In the genomic region with DNA sequence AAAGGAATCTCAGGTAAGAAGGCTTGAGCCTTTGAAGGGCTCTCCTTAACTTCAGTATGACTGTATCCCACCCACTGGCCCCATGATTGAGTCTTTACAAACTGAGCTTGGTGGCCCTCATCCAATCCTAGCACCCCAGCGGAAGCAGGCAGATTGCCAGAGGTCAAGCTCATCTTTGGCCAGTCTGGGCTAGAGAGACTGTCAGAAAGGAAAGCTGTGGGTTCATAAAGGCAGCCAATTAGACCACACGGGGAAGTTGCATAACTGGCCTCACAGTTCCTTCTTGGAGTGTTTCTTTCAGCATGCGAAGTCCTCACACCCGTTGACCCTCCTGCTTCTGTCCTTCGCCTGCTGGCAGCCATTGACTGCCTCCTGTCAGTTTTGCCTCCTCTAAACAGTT, we compare ENCODE assay signal across 16 mouse cellular contexts. TPM values are rescaled to one million over a fixed set of nuclear protein-coding genes. Genes with fewer than 3 reads are reported as not detected.
A peak's percentile ranks its signal among the peaks of the same experiment; 100 is the strongest.
DNase-seq lines count a peak whose midpoint lies in the region; ATAC-seq and TF ChIP-seq lines count a peak whose summit lies in the region.
"Had no signal": no experiment of that assay in that cellular context is flagged by ENCODE, and none has a peak within 500 bp of the region (broad histone marks: within the 10 kb centered on the region; RNA-seq: fewer than 3 reads in every experiment).

No protein-coding gene starts in this region.

- peaks cover 9% of the 10 kb centered on the region for H3K36me3 ChIP-seq in liver, postnatal 0 days (replicated peaks; ENCODE audit: insufficient read depth, low read length)
- peaks cover 13% of the 10 kb centered on the region for H3K36me3 ChIP-seq in liver, embryonic 11.5 days (ENCODE audit: control insufficient read depth, insufficient read depth, low read length)
- H3K36me3 ChIP-seq in lung, postnatal 0 days (ENCODE audit: insufficient read depth, low read length) = peaks cover 13% of the 10 kb centered on the region; the same call in 1 of the 2 replicates

- H3K4me1 ChIP-seq in liver, postnatal 0 days (ENCODE audit: insufficient read depth) = peaks cover 17% of the 10 kb centered on the region
- H3K4me1 ChIP-seq in liver, embryonic 11.5 days (replicated peaks; ENCODE audit: control insufficient read depth, insufficient read depth, low read length) = peaks cover 9% of the 10 kb centered on the region
- peaks cover 9% of the 10 kb centered on the region; the same call in 1 of the 2 replicates for H3K4me1 ChIP-seq in lung, postnatal 0 days (ENCODE audit: insufficient read depth, low read depth, low read length)

- no peak for TF ChIP-seq CTCF in liver, postnatal 0 days (IDR thresholded peaks at IDR 0.05; ENCODE audit: low read depth)
- TF ChIP-seq CTCF in lung, postnatal 0 days (IDR thresholded peaks at IDR 0.05) = no peak

- no peak for TF ChIP-seq EP300 in liver, postnatal 0 days (IDR thresholded peaks at IDR 0.05; ENCODE audit: low read depth)
- no peak for TF ChIP-seq EP300 in lung, postnatal 0 days (IDR thresholded peaks at IDR 0.05)

- no peak overlapping the region for H3K27ac ChIP-seq in liver, postnatal 0 days (ENCODE audit: low read depth)
- no peak overlapping the region for H3K27ac ChIP-seq in liver, embryonic 11.5 days (ENCODE audit: low read depth, low read length)
- no peak overlapping the region for H3K27ac ChIP-seq in lung, postnatal 0 days (ENCODE audit: low read length)
- H3K27ac ChIP-seq: embryonic facial prominence, embryonic 13.5 days; forebrain, embryonic 12.5 days; gastrocnemius, adult 2 months; heart, embryonic 10.5 days; hindbrain, embryonic 15.5 days; kidney, postnatal 0 days; limb, embryonic 15.5 days; midbrain, embryonic 10.5 days had no signal

- H3K27me3 ChIP-seq in liver, postnatal 0 days (ENCODE audit: insufficient read depth, low read length) = no peaks in the 10 kb centered on the region
- H3K27me3 ChIP-seq in liver, embryonic 11.5 days (replicated peaks; ENCODE audit: control insufficient read depth, insufficient read depth, low read length) = no peaks in the 10 kb centered on the region
- H3K27me3 ChIP-seq in lung, postnatal 0 days (replicated peaks; ENCODE audit: insufficient read depth, low read length) = no peaks in the 10 kb centered on the region
- H3K27me3 ChIP-seq: embryonic facial prominence, embryonic 13.5 days; forebrain, embryonic 12.5 days; hindbrain, embryonic 15.5 days; limb, embryonic 15.5 days had no signal

- no peak overlapping the region for H3K4me2 ChIP-seq in liver, postnatal 0 days (ENCODE audit: low read depth, low read length)
- no peak overlapping the region for H3K4me2 ChIP-seq in liver, embryonic 11.5 days
- H3K4me2 ChIP-seq in lung, postnatal 0 days (replicated peaks; ENCODE audit: low read depth, low read length) = no peak overlapping the region
- H3K4me2 ChIP-seq: embryonic facial prominence, embryonic 13.5 days; forebrain, embryonic 12.5 days; hindbrain, embryonic 15.5 days; limb, embryonic 15.5 days had no signal

- H3K9ac ChIP-seq in liver, postnatal 0 days (replicated peaks) = no peak overlapping the region
- no peak overlapping the region for H3K9ac ChIP-seq in liver, embryonic 11.5 days (ENCODE audit: low read depth, low read length)
- no peak overlapping the region for H3K9ac ChIP-seq in lung, postnatal 0 days (replicated peaks; ENCODE audit: low read depth)
- H3K9ac ChIP-seq: embryonic facial prominence, embryonic 13.5 days; forebrain, embryonic 12.5 days; hindbrain, embryonic 15.5 days; limb, embryonic 15.5 days had no signal

- DNase-seq in adrenal gland, postnatal 14 days = peak; percentile 37
- no peak for DNase-seq in adrenal gland, adult 8-10 months
- DNase-seq in liver, postnatal 0 days = peak; percentile 37
- no peak for DNase-seq in liver, embryonic 11.5 days (ENCODE audit: low spot score)
- DNase-seq in lung, postnatal 0 days (ENCODE audit: low spot score) = peak; percentile 86
- no peak for DNase-seq in thymus, postnatal 0 days (ENCODE audit: low spot score)
- DNase-seq in embryo, embryonic 11 days = no peak
- no peak for DNase-seq in cerebellum, postnatal 14 days
- DNase-seq: gastrocnemius, adult 2 months had no signal

- no peak for ATAC-seq in liver, postnatal 0 days
- no peak for ATAC-seq in liver, embryonic 11.5 days (replicated peaks; ENCODE audit: low FRiP score)
- peak; percentile 61 for ATAC-seq in lung, postnatal 0 days

- H3K9me3 ChIP-seq in liver, postnatal 0 days (ENCODE audit: low read length) = no peaks in the 10 kb centered on the region
- H3K9me3 ChIP-seq in liver, embryonic 11.5 days (ENCODE audit: control insufficient read depth, low read length) = no peaks in the 10 kb centered on the region
- no peaks in the 10 kb centered on the region for H3K9me3 ChIP-seq in lung, postnatal 0 days (ENCODE audit: low read length)
- H3K9me3 ChIP-seq: embryonic facial prominence, embryonic 13.5 days; forebrain, embryonic 12.5 days; heart, embryonic 10.5 days; hindbrain, embryonic 15.5 days; limb, embryonic 15.5 days; midbrain, embryonic 10.5 days had no signal

- 55% methylated on average over 5 of the region's 5 CpGs for WGBS in liver, postnatal 0 days (ENCODE audit: insufficient replicate concordance)
- WGBS in liver, embryonic 11.5 days = 66% methylated on average over 5 of the region's 5 CpGs
- WGBS in lung, postnatal 0 days = 55% methylated on average over 5 of the region's 5 CpGs

- no peak overlapping the region for H3K4me3 ChIP-seq in liver, postnatal 0 days (ENCODE audit: low read depth, low read length)
- no peak overlapping the region for H3K4me3 ChIP-seq in liver, embryonic 11.5 days (ENCODE audit: low read depth, low read length)
- H3K4me3 ChIP-seq in lung, postnatal 0 days (ENCODE audit: low read depth, low read length) = no peak overlapping the region
- H3K4me3 ChIP-seq: embryonic facial prominence, embryonic 13.5 days; forebrain, embryonic 12.5 days; gastrocnemius, adult 2 months; heart, embryonic 10.5 days; hindbrain, embryonic 15.5 days; limb, embryonic 15.5 days; midbrain, embryonic 10.5 days had no signal

RNA-seq across cellular contexts. Expression of gene Gtf2h3, which starts 3.6 kb away (rescaled TPM):
- 35.6 and 35.7 TPM in 2 replicates for total RNA-seq in adrenal gland, postnatal 14 days (2021)
- total RNA-seq in adrenal gland, adult 8-10 months (2022) = 10 to 100 TPM; 30.5 to 50.1 (median 40.8) TPM
- polyA plus RNA-seq in liver, postnatal 0 days (2015; fragmentation: Nextera tagmentation; extraction: Ambion mirVana) = 13.2 and 14.7 TPM in 2 replicates
- polyA plus RNA-seq in liver, embryonic 11.5 days (2014; fragmentation: Nextera tagmentation; extraction: Ambion mirVana) = 69.7 and 69.9 TPM in 2 replicates
- 23.5 and 25.3 TPM in 2 replicates for polyA plus RNA-seq in lung, postnatal 0 days (2015; fragmentation: Nextera tagmentation; extraction: Ambion mirVana)
- 43.8 and 50.2 TPM in 2 replicates for polyA plus RNA-seq in thymus, postnatal 0 days (2015; fragmentation: Nextera tagmentation; extraction: Ambion mirVana)

RNA-seq across cellular contexts. Expression of gene Eif2b1, which starts 3.6 kb away (rescaled TPM):
- total RNA-seq in adrenal gland, postnatal 14 days (2021) = 42.9 and 51.2 TPM in 2 replicates
- 10 to 100 TPM; 41.9 to 46.9 (median 45.6) TPM for total RNA-seq in adrenal gland, adult 8-10 months (2022)
- 26.3 and 30.7 TPM in 2 replicates for polyA plus RNA-seq in liver, postnatal 0 days (2015; fragmentation: Nextera tagmentation; extraction: Ambion mirVana)
- polyA plus RNA-seq in liver, embryonic 11.5 days (2014; fragmentation: Nextera tagmentation; extraction: Ambion mirVana) = 119 and 123 TPM in 2 replicates
- polyA plus RNA-seq in lung, postnatal 0 days (2015; fragmentation: Nextera tagmentation; extraction: Ambion mirVana) = 44.4 and 46.6 TPM in 2 replicates
- polyA plus RNA-seq in thymus, postnatal 0 days (2015; fragmentation: Nextera tagmentation; extraction: Ambion mirVana) = 69.5 and 71.1 TPM in 2 replicates

RNA-seq across cellular contexts. Expression of gene Ddx55, which starts 29.9 kb away (rescaled TPM):
- 12.0 and 16.3 TPM in 2 replicates for total RNA-seq in adrenal gland, postnatal 14 days (2021)
- total RNA-seq in adrenal gland, adult 8-10 months (2022) = 10 to 100 TPM; 13.4 to 28.4 (median 22.0) TPM
- polyA plus RNA-seq in liver, postnatal 0 days (2015; fragmentation: Nextera tagmentation; extraction: Ambion mirVana) = 3.6 and 3.7 TPM in 2 replicates
- polyA plus RNA-seq in liver, embryonic 11.5 days (2014; fragmentation: Nextera tagmentation; extraction: Ambion mirVana) = 18.9 and 19.6 TPM in 2 replicates
- polyA plus RNA-seq in lung, postnatal 0 days (2015; fragmentation: Nextera tagmentation; extraction: Ambion mirVana) = 6.3 and 6.7 TPM in 2 replicates
- polyA plus RNA-seq in thymus, postnatal 0 days (2015; fragmentation: Nextera tagmentation; extraction: Ambion mirVana) = 16.5 and 19.7 TPM in 2 replicates

RNA-seq across cellular contexts. Expression of gene Tmed2, which starts 42.0 kb away (rescaled TPM):
- 200 and 212 TPM in 2 replicates for total RNA-seq in adrenal gland, postnatal 14 days (2021)
- 100 to 1,000 TPM; 179 to 244 (median 222) TPM for total RNA-seq in adrenal gland, adult 8-10 months (2022)
- 253 and 267 TPM in 2 replicates for polyA plus RNA-seq in liver, postnatal 0 days (2015; fragmentation: Nextera tagmentation; extraction: Ambion mirVana)
- polyA plus RNA-seq in liver, embryonic 11.5 days (2014; fragmentation: Nextera tagmentation; extraction: Ambion mirVana) = 521 and 566 TPM in 2 replicates
- 478 and 479 TPM in 2 replicates for polyA plus RNA-seq in lung, postnatal 0 days (2015; fragmentation: Nextera tagmentation; extraction: Ambion mirVana)
- polyA plus RNA-seq in thymus, postnatal 0 days (2015; fragmentation: Nextera tagmentation; extraction: Ambion mirVana) = 489 and 490 TPM in 2 replicates

RNA-seq across cellular contexts. Expression of gene Atp6v0a2, which starts 45.9 kb away (rescaled TPM):
- 55.2 and 60.1 TPM in 2 replicates for total RNA-seq in adrenal gland, postnatal 14 days (2021)
- total RNA-seq in adrenal gland, adult 8-10 months (2022) = 10 to 100 TPM; 81.1 to 95.2 (median 84.6) TPM
- 9.6 and 12.4 TPM in 2 replicates for polyA plus RNA-seq in liver, postnatal 0 days (2015; fragmentation: Nextera tagmentation; extraction: Ambion mirVana)
- polyA plus RNA-seq in liver, embryonic 11.5 days (2014; fragmentation: Nextera tagmentation; extraction: Ambion mirVana) = 31.2 and 36.0 TPM in 2 replicates
- polyA plus RNA-seq in lung, postnatal 0 days (2015; fragmentation: Nextera tagmentation; extraction: Ambion mirVana) = 23.8 and 26.8 TPM in 2 replicates
- polyA plus RNA-seq in thymus, postnatal 0 days (2015; fragmentation: Nextera tagmentation; extraction: Ambion mirVana) = 50.4 and 53.0 TPM in 2 replicates

Comparison
In these comparisons a context has a peak if more than half of its experiments do, and no peak if none do; other contexts are left out.
1. DNase-seq: peak in adrenal gland, postnatal 14 days (single experiment), liver, postnatal 0 days (single experiment) and lung, postnatal 0 days (single experiment); none in adrenal gland, adult 8-10 months (single experiment), liver, embryonic 11.5 days (single experiment), thymus, postnatal 0 days (single experiment), embryo, embryonic 11 days (single experiment) and cerebellum, postnatal 14 days (0 of 2).